Mouse (Mus musculus) retina, adult 2 months (tissue): ENCODE data around the gene Anp32a.

Source experiments
- DNase-seq: peaks from one replicate; pipeline ENCODE4 v3.0.0-alpha.2; 2012; ENCODE audit warnings: low read depth, low spot score

The Anp32a gene

GRCm38 (mm10) chr9:62341123-62341486 is at the start of gene Anp32a:
Gene Anp32a (plus strand): TSS chr9:62341293.
- DNase-seq: peak; percentile 96

GRCm38 (mm10) chr9:62295006-62295698 is 45.9 kb upstream of the Anp32a start:
- peak; percentile 71 for DNase-seq

- no peak for DNase-seq
Observed at GRCm38 (mm10) chr9:62296891-62297290, 44.2 kb upstream of the Anp32a start.

- no peak for DNase-seq
Observed at GRCm38 (mm10) chr9:62315556-62315955, 25.5 kb upstream of the Anp32a start.

GRCm38 (mm10) chr9:62318729-62319128 is 22.4 kb upstream of the Anp32a start:
- no peak for DNase-seq

- no peak for DNase-seq
Observed at GRCm38 (mm10) chr9:62323816-62324215, 17.3 kb upstream of the Anp32a start.

- DNase-seq: no peak
Observed at GRCm38 (mm10) chr9:62325965-62326364, 15.1 kb upstream of the Anp32a start.

GRCm38 (mm10) chr9:62334298-62334825 is 6.7 kb upstream of the Anp32a start:
- no peak for DNase-seq

- DNase-seq: no peak
Observed at GRCm38 (mm10) chr9:62335396-62335795, 5.7 kb upstream of the Anp32a start.

GRCm38 (mm10) chr9:62337924-62338635 is 3.0 kb upstream of the Anp32a start:
- no peak for DNase-seq

GRCm38 (mm10) chr9:62338636-62339191 is 2.4 kb upstream of the Anp32a start:
- DNase-seq: no peak

- no peak for DNase-seq
Observed at GRCm38 (mm10) chr9:62340301-62341122, 581 bp upstream of the Anp32a start.

- DNase-seq: no peak
Observed at GRCm38 (mm10) chr9:62341701-62342440, 778 bp downstream of the Anp32a start.

- peak; percentile 72 for DNase-seq
Observed at GRCm38 (mm10) chr9:62342441-62343191, 1.5 kb downstream of the Anp32a start.

GRCm38 (mm10) chr9:62343192-62343903 is 2.3 kb downstream of the Anp32a start:
- no peak for DNase-seq

GRCm38 (mm10) chr9:62343904-62344491 is 2.9 kb downstream of the Anp32a start:
- DNase-seq: no peak

GRCm38 (mm10) chr9:62344545-62344944 is 3.5 kb downstream of the Anp32a start:
- DNase-seq: peak; percentile 72

- no peak for DNase-seq
Observed at GRCm38 (mm10) chr9:62345081-62345481, 4.0 kb downstream of the Anp32a start.
